In genomic region chr16:31707326-31707725, GRCm38 (mm10) we compare ENCODE assay signal across 22 mouse cellular contexts.
"Had no signal": no experiment of that assay in that cellular context is flagged by ENCODE, and none has a peak within 500 bp of the region (broad histone marks: within the 10 kb centered on the region; RNA-seq: fewer than 3 reads in every experiment).

No protein-coding gene starts in this region.

- H3K4me2 ChIP-seq: limb, embryonic 13.5 days; liver, embryonic 12.5 days; liver, embryonic 15.5 days; lung, embryonic 15.5 days; midbrain, embryonic 15.5 days; neural tube, embryonic 12.5 days; neural tube, embryonic 15.5 days; stomach, embryonic 15.5 days had no signal

- H3K36me3 ChIP-seq: limb, embryonic 10.5 days; limb, embryonic 13.5 days; liver, embryonic 12.5 days; liver, embryonic 15.5 days; lung, embryonic 15.5 days; midbrain, embryonic 10.5 days; midbrain, embryonic 15.5 days; neural tube, embryonic 12.5 days; neural tube, embryonic 15.5 days; stomach, embryonic 15.5 days had no signal

- H3K4me3 ChIP-seq: layer of hippocampus, adult 2 months; limb, embryonic 10.5 days; limb, embryonic 13.5 days; liver, embryonic 12.5 days; liver, embryonic 15.5 days; lung, embryonic 15.5 days; megakaryocyte, embryonic 14.5 days; midbrain, embryonic 10.5 days; midbrain, embryonic 15.5 days; neural tube, embryonic 12.5 days; neural tube, embryonic 15.5 days; stomach, embryonic 15.5 days had no signal

- H3K27ac ChIP-seq: layer of hippocampus, adult 2 months; limb, embryonic 10.5 days; limb, embryonic 13.5 days; liver, embryonic 12.5 days; liver, embryonic 15.5 days; lung, embryonic 15.5 days; midbrain, embryonic 10.5 days; midbrain, embryonic 15.5 days; neural tube, embryonic 12.5 days; neural tube, embryonic 15.5 days; stomach, embryonic 15.5 days had no signal

- DNase-seq: layer of hippocampus, adult 9-11 months; liver; lung, adult 18-20 months; lung, postnatal 10 days; lung, postnatal 36 days; right cerebral cortex, adult 18-20 months; right cerebral cortex, postnatal 14 days; spleen, adult 18-20 months; thymus, postnatal 25 days had no signal

- H3K9me3 ChIP-seq: limb, embryonic 10.5 days; limb, embryonic 13.5 days; liver, embryonic 12.5 days; liver, embryonic 15.5 days; lung, embryonic 15.5 days; megakaryocyte, embryonic 14.5 days; midbrain, embryonic 10.5 days; midbrain, embryonic 15.5 days; neural tube, embryonic 12.5 days; neural tube, embryonic 15.5 days; stomach, embryonic 15.5 days had no signal

- ATAC-seq: intestine, embryonic 16.5 days; liver, embryonic 12.5 days; midbrain, embryonic 15.5 days had no signal

- H3K27me3 ChIP-seq: limb, embryonic 13.5 days; liver, embryonic 12.5 days; liver, embryonic 15.5 days; lung, embryonic 15.5 days; megakaryocyte, embryonic 14.5 days; midbrain, embryonic 15.5 days; neural tube, embryonic 12.5 days; neural tube, embryonic 15.5 days; stomach, embryonic 15.5 days had no signal

- H3K4me1 ChIP-seq: midbrain, embryonic 15.5 days; neural tube, embryonic 12.5 days; neural tube, embryonic 15.5 days; stomach, embryonic 15.5 days had no signal

- H3K9ac ChIP-seq: limb, embryonic 13.5 days; liver, embryonic 12.5 days; liver, embryonic 15.5 days; lung, embryonic 15.5 days; midbrain, embryonic 15.5 days; neural tube, embryonic 12.5 days; neural tube, embryonic 15.5 days; stomach, embryonic 15.5 days had no signal
